Mouse (Mus musculus): ENCODE measurements around the gene Ptgfrn. TPM values are rescaled to one million over a fixed set of nuclear protein-coding genes. Genes with fewer than 3 reads are reported as not detected.

Ptgfrn gene
- polyA plus RNA-seq, 1 experiment from 2014 or later: 5.0 TPM

GRCm38 (mm10) chr3:101112518-101112894, 2.4 kb upstream of the Ptgfrn start:
- ATAC-seq (ENCODE audit: borderline replicate concordance, extremely low read depth, low FRiP score, low TSS enrichment): no peak
- Histone ChIP-seq H3K27ac (no peak overlapping the region), H3K4me3 (no peak overlapping the region), H3K9me3 (no peaks in the 10 kb centered on the region), H3K9ac (no peak overlapping the region), H3K36me3 (no peaks in the 10 kb centered on the region), H3K4me2 (no peak overlapping the region), H3K4me1 (peaks cover 51% of the 10 kb centered on the region), H3K27me3 (no peaks in the 10 kb centered on the region)
- WGBS: 92% methylated on average over 5 of the region's 5 CpGs

- Histone ChIP-seq H3K9me3 (no peaks in the 10 kb centered on the region), H3K4me1 (peaks cover 48% of the 10 kb centered on the region), H3K36me3 (no peaks in the 10 kb centered on the region), H3K9ac (no peak overlapping the region), H3K27me3 (no peaks in the 10 kb centered on the region), H3K4me3 (no peak overlapping the region), H3K27ac (no peak overlapping the region), H3K4me2 (no peak overlapping the region)
- peak; percentile 23; the same call in 1 of the 2 replicates for ATAC-seq (ENCODE audit: borderline replicate concordance, extremely low read depth, low FRiP score, low TSS enrichment)
- WGBS: 24% methylated on average over 7 of the region's 7 CpGs
Measured at GRCm38 (mm10) chr3:101111848-101112517, 1.9 kb upstream of the Ptgfrn start.

- Histone ChIP-seq H3K27ac (peak overlapping the region; percentile 2; the same call in 1 of the 2 replicates), H3K4me2 (no peak overlapping the region)
Measured at GRCm38 (mm10) chr3:101111321-101111720, 1.2 kb upstream of the Ptgfrn start.

GRCm38 (mm10) chr3:101110838-101111103, 693 bp upstream of the Ptgfrn start:
- no peak for ATAC-seq (ENCODE audit: borderline replicate concordance, extremely low read depth, low FRiP score, low TSS enrichment)
- Histone ChIP-seq H3K27ac (peak overlapping the region; percentile 93), H3K27me3 (no peaks in the 10 kb centered on the region), H3K9me3 (no peaks in the 10 kb centered on the region), H3K4me1 (peaks cover 40% of the 10 kb centered on the region), H3K9ac (peak overlapping the region; percentile 93), H3K4me2 (peak overlapping the region; percentile 91), H3K36me3 (no peaks in the 10 kb centered on the region), H3K4me3 (peak overlapping the region; percentile 89)

More at GRCm38 (mm10) chr3:101111321-101111720, 1.2 kb upstream of the Ptgfrn start:
- 41% methylated on average over 10 of the region's 10 CpGs for WGBS
- Histone ChIP-seq H3K27me3 (no peaks in the 10 kb centered on the region), H3K4me1 (peaks cover 42% of the 10 kb centered on the region), H3K36me3 (no peaks in the 10 kb centered on the region), H3K9me3 (no peaks in the 10 kb centered on the region), H3K4me3 (no peak overlapping the region), H3K9ac (no peak overlapping the region)
- no peak for ATAC-seq (ENCODE audit: borderline replicate concordance, extremely low read depth, low FRiP score, low TSS enrichment)

GRCm38 (mm10) chr3:101109558-101110021, 488 bp downstream of the Ptgfrn start:
- Histone ChIP-seq H3K36me3 (no peaks in the 10 kb centered on the region), H3K27me3 (no peaks in the 10 kb centered on the region), H3K27ac (peak overlapping the region; percentile 93), H3K4me3 (peak overlapping the region; percentile 89), H3K9ac (peak overlapping the region; percentile 93), H3K9me3 (no peaks in the 10 kb centered on the region), H3K4me1 (peaks cover 52% of the 10 kb centered on the region), H3K4me2 (peak overlapping the region; percentile 91)
- peak; percentile 43 for ATAC-seq (ENCODE audit: borderline replicate concordance, extremely low read depth, low FRiP score, low TSS enrichment)
- WGBS: 0% methylated on average over 33 of the region's 47 CpGs

GRCm38 (mm10) chr3:101108848-101109247, 1.2 kb downstream of the Ptgfrn start:
- Histone ChIP-seq H3K4me2 (peak overlapping the region; percentile 91), H3K4me3 (peak overlapping the region; percentile 89), H3K9ac (peak overlapping the region; percentile 93; the same call in 1 of the 2 replicates), H3K27me3 (no peaks in the 10 kb centered on the region), H3K27ac (peak overlapping the region; percentile 6; the same call in 1 of the 2 replicates), H3K36me3 (no peaks in the 10 kb centered on the region), H3K4me1 (peaks cover 56% of the 10 kb centered on the region), H3K9me3 (no peaks in the 10 kb centered on the region)
- 24% methylated on average over 5 of the region's 5 CpGs for WGBS
- no peak for ATAC-seq (ENCODE audit: borderline replicate concordance, extremely low read depth, low FRiP score, low TSS enrichment)

- WGBS: 38% methylated on average over 3 of the region's 3 CpGs
- no peak overlapping the region for H3K9ac ChIP-seq
- peak overlapping the region; percentile 89; the same call in 1 of the 2 replicates for H3K4me3 ChIP-seq
- H3K36me3 ChIP-seq: no peaks in the 10 kb centered on the region
- no peak overlapping the region for H3K27ac ChIP-seq
- peaks cover 57% of the 10 kb centered on the region for H3K4me1 ChIP-seq
- ATAC-seq (ENCODE audit: borderline replicate concordance, extremely low read depth, low FRiP score, low TSS enrichment): no peak
- peak overlapping the region; percentile 91 for H3K4me2 ChIP-seq
- no peaks in the 10 kb centered on the region for H3K9me3 ChIP-seq
- no peaks in the 10 kb centered on the region for H3K27me3 ChIP-seq
Measured at GRCm38 (mm10) chr3:101108282-101108681, 1.8 kb downstream of the Ptgfrn start.

- 87% methylated on average over 3 of the region's 3 CpGs for WGBS
- H3K27ac ChIP-seq: no peak overlapping the region
- H3K36me3 ChIP-seq: no peaks in the 10 kb centered on the region
- H3K4me1 ChIP-seq: peaks cover 49% of the 10 kb centered on the region
- no peak for ATAC-seq (ENCODE audit: borderline replicate concordance, extremely low read depth, low FRiP score, low TSS enrichment)
- H3K9ac ChIP-seq: no peak overlapping the region
- H3K4me2 ChIP-seq: no peak overlapping the region
- H3K9me3 ChIP-seq: no peaks in the 10 kb centered on the region
- H3K4me3 ChIP-seq: no peak overlapping the region
- H3K27me3 ChIP-seq: no peaks in the 10 kb centered on the region
Measured at GRCm38 (mm10) chr3:101106326-101106725, 3.8 kb downstream of the Ptgfrn start.

GRCm38 (mm10) chr3:101105486-101105885, 4.6 kb downstream of the Ptgfrn start:
- 72% methylated on average over 11 of the region's 11 CpGs for WGBS
- no peaks in the 10 kb centered on the region for H3K27me3 ChIP-seq

GRCm38 (mm10) chr3:101104883-101105282, 5.2 kb downstream of the Ptgfrn start:
- no peak for ATAC-seq (ENCODE audit: borderline replicate concordance, extremely low read depth, low FRiP score, low TSS enrichment)
- Histone ChIP-seq H3K36me3 (no peaks in the 10 kb centered on the region), H3K27me3 (no peaks in the 10 kb centered on the region), H3K4me3 (no peak overlapping the region), H3K9ac (no peak overlapping the region), H3K4me2 (no peak overlapping the region), H3K4me1 (peaks cover 48% of the 10 kb centered on the region), H3K27ac (no peak overlapping the region), H3K9me3 (no peaks in the 10 kb centered on the region)
- 75% methylated on average over 9 of the region's 9 CpGs for WGBS

More at GRCm38 (mm10) chr3:101105486-101105885, 4.6 kb downstream of the Ptgfrn start:
- Histone ChIP-seq H3K27ac (no peak overlapping the region), H3K4me1 (peaks cover 46% of the 10 kb centered on the region), H3K9me3 (no peaks in the 10 kb centered on the region), H3K36me3 (no peaks in the 10 kb centered on the region), H3K9ac (no peak overlapping the region), H3K4me3 (no peak overlapping the region), H3K4me2 (no peak overlapping the region)
- no peak for ATAC-seq (ENCODE audit: borderline replicate concordance, extremely low read depth, low FRiP score, low TSS enrichment)

GRCm38 (mm10) chr3:101103770-101104169, 6.3 kb downstream of the Ptgfrn start:
- H3K9ac ChIP-seq: no peak overlapping the region
- H3K4me2 ChIP-seq: no peak overlapping the region
- H3K4me3 ChIP-seq: no peak overlapping the region
- H3K9me3 ChIP-seq: no peaks in the 10 kb centered on the region
- H3K27ac ChIP-seq: no peak overlapping the region
- H3K36me3 ChIP-seq: no peaks in the 10 kb centered on the region
- 72% methylated on average over 9 of the region's 9 CpGs for WGBS
- peaks cover 46% of the 10 kb centered on the region for H3K4me1 ChIP-seq
- no peak for ATAC-seq (ENCODE audit: borderline replicate concordance, extremely low read depth, low FRiP score, low TSS enrichment)
- no peaks in the 10 kb centered on the region for H3K27me3 ChIP-seq

- Histone ChIP-seq H3K4me3 (no peak overlapping the region), H3K27me3 (no peaks in the 10 kb centered on the region), H3K9me3 (no peaks in the 10 kb centered on the region), H3K4me1 (peaks cover 45% of the 10 kb centered on the region), H3K9ac (no peak overlapping the region), H3K27ac (no peak overlapping the region), H3K4me2 (no peak overlapping the region), H3K36me3 (no peaks in the 10 kb centered on the region)
- WGBS: 87% methylated on average over 7 of the region's 7 CpGs
- no peak for ATAC-seq (ENCODE audit: borderline replicate concordance, extremely low read depth, low FRiP score, low TSS enrichment)
Measured at GRCm38 (mm10) chr3:101102106-101102505, 8.0 kb downstream of the Ptgfrn start.

Data from lung, embryonic 15.5 days (tissue).